ENCODE assay signal across 7 mouse cellular contexts in the genomic region with DNA sequence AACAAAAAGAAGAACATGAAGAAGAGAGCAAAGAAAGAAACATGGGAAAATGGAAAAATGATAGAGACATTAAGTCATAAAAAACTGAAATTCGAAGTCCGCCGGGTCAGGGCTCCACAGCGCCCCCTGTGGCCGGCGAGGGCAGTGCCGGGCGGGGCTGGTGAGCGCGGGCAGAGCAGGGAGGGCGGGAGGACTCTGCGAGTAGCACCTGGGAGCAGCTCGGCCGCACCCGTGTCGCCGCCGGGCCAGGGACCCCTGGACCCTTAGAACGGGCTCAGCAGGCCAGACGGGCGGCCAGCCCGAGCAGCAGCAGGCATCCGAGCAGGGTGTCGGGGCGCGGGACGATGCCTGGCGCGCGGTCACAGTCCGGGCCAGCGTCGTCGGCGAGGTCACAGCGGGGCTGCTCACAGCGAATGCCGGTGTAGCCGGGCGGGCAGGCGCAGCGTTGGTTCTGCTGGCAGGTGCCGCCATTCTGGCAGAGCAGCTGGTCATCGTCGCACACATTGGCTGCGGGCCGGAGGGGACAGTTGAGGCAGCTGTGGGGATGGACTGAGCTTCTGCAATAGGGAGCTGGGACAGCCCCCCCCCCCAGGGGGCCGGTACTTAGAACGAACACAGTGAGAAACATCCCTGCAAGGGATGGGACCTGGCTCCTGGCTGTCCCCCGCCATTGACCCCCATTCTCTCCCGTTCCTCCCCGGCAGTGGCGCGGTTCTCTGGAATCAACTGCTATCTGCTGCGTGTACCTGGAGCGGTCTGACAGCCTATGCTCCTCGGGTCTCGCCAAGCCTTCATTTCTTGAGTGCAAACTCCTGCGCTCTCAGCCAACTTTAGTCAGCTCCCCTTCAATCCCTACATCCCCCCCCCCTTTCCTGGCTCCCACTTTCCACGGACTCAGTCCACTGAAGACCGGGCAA. TPM values are rescaled to one million over a fixed set of nuclear protein-coding genes. Genes with fewer than 3 reads are reported as not detected.
DNase-seq lines count a peak whose midpoint lies in the region; ATAC-seq and TF ChIP-seq lines count a peak whose summit lies in the region.

No protein-coding gene starts in this region.

- peak overlapping the region; percentile 59 for H3K9ac ChIP-seq in intestine, embryonic 16.5 days (ENCODE audit: low read depth, low read length)
- peak overlapping the region; percentile 24; the same call in 1 of the 2 replicates for H3K9ac ChIP-seq in limb, embryonic 11.5 days (ENCODE audit: low read length)
- peak overlapping the region; percentile 66 for H3K9ac ChIP-seq in midbrain, embryonic 13.5 days (replicated peaks)

- ATAC-seq in intestine, embryonic 16.5 days = peak; percentile 82
- peak; percentile 44; the same call in 1 of the 2 replicates for ATAC-seq in limb, embryonic 11.5 days (ENCODE audit: insufficient number of reproducible peaks, low FRiP score, low TSS enrichment, low read depth)
- peak; percentile 79 for ATAC-seq in midbrain, embryonic 13.5 days

- peak; percentile 56 for TF ChIP-seq CTCF in cortical plate, adult 2 months (IDR thresholded peaks at IDR 0.05; ENCODE audit: extremely low read depth, insufficient read depth, low read length)
- TF ChIP-seq CTCF in spleen, adult 2 months (IDR thresholded peaks at IDR 0.05; ENCODE audit: extremely low read depth, insufficient read depth, insufficient read length, insufficient replicate concordance) = peak; percentile 88

- peak; percentile 94 for DNase-seq in adrenal gland, postnatal 10 days
- peak; percentile 75 to 83 for DNase-seq in gastrocnemius, postnatal 4 days (ENCODE audit: low spot score in 2 of 2)
- peak; percentile 90 for DNase-seq in limb, embryonic 11.5 days (ENCODE audit: low spot score)
- DNase-seq in spleen, adult 2 months (ENCODE audit: low read depth in 1 of 2, low spot score in 2 of 2) = peak; percentile 30 to 70

- 1% methylated on average over 61 of the region's 61 CpGs for WGBS in intestine, embryonic 16.5 days
- WGBS in limb, embryonic 11.5 days = 1% methylated on average over 57 of the region's 61 CpGs
- WGBS in midbrain, embryonic 13.5 days = under 1% methylated on average over 61 of the region's 61 CpGs
- WGBS in spleen, adult 2 months = 5% methylated on average over 61 of the region's 61 CpGs

- H3K4me3 ChIP-seq in cortical plate, adult 2 months (ENCODE audit: insufficient read depth, low read length) = 0 out of 2 replicates have a peak overlapping the region, but pooled peaks have one; percentile 9
- peak overlapping the region; percentile 60 for H3K4me3 ChIP-seq in intestine, embryonic 16.5 days (ENCODE audit: low read length)
- peak overlapping the region; percentile 48 for H3K4me3 ChIP-seq in limb, embryonic 11.5 days (ENCODE audit: low read depth, low read length)
- peak overlapping the region; percentile 52 for H3K4me3 ChIP-seq in midbrain, embryonic 13.5 days (replicated peaks)
- peak overlapping the region; percentile 52 for H3K4me3 ChIP-seq in spleen, adult 2 months (ENCODE audit: extremely low read depth, insufficient read depth, insufficient read length)

- no peak for TF ChIP-seq POLR2A in cortical plate, adult 2 months (IDR thresholded peaks at IDR 0.05; ENCODE audit: extremely low read depth, insufficient read depth, low read length)
- no peak for TF ChIP-seq POLR2A in spleen, adult 2 months (IDR thresholded peaks at IDR 0.05; ENCODE audit: low read depth, low read length)

- H3K9me3 ChIP-seq in intestine, embryonic 16.5 days (ENCODE audit: control insufficient read depth, low read length) = no peaks in the 10 kb centered on the region
- no peaks in the 10 kb centered on the region for H3K9me3 ChIP-seq in limb, embryonic 11.5 days (ENCODE audit: control insufficient read depth, low read length)
- no peaks in the 10 kb centered on the region for H3K9me3 ChIP-seq in midbrain, embryonic 13.5 days

- peaks cover 24% of the 10 kb centered on the region for H3K27me3 ChIP-seq in intestine, embryonic 16.5 days (replicated peaks; ENCODE audit: control insufficient read depth, insufficient read depth, low read length)
- H3K27me3 ChIP-seq in limb, embryonic 11.5 days (ENCODE audit: control insufficient read depth, insufficient read depth, low read length) = peaks cover 15% of the 10 kb centered on the region
- peaks cover 41% of the 10 kb centered on the region for H3K27me3 ChIP-seq in midbrain, embryonic 13.5 days
- peaks cover 8% of the 10 kb centered on the region for H3K27me3 ChIP-seq in spleen, adult 2 months (ENCODE audit: control insufficient read depth, insufficient read depth, low read length)

- no peaks in the 10 kb centered on the region for H3K36me3 ChIP-seq in intestine, embryonic 16.5 days (ENCODE audit: control insufficient read depth, insufficient read depth, low read length)
- H3K36me3 ChIP-seq in limb, embryonic 11.5 days (ENCODE audit: control insufficient read depth, insufficient read depth, low read length) = no peaks in the 10 kb centered on the region
- H3K36me3 ChIP-seq in midbrain, embryonic 13.5 days = no peaks in the 10 kb centered on the region
- H3K36me3 ChIP-seq in spleen, adult 2 months (ENCODE audit: control insufficient read depth, insufficient read depth, low read length) = no peaks in the 10 kb centered on the region

- 0 out of 2 replicates have a peak, but pooled peaks cover 1% of the 10 kb centered on the region for H3K4me1 ChIP-seq in cortical plate, adult 2 months (ENCODE audit: control insufficient read depth, insufficient read depth, low read length)
- H3K4me1 ChIP-seq in intestine, embryonic 16.5 days (ENCODE audit: control insufficient read depth, insufficient read depth, low read length) = peaks cover 8% of the 10 kb centered on the region
- H3K4me1 ChIP-seq in limb, embryonic 11.5 days (ENCODE audit: control insufficient read depth, insufficient read depth, low read length) = peaks cover 5% of the 10 kb centered on the region; the same call in 1 of the 2 replicates
- H3K4me1 ChIP-seq in midbrain, embryonic 13.5 days (replicated peaks) = peaks cover 25% of the 10 kb centered on the region
- peaks cover 7% of the 10 kb centered on the region for H3K4me1 ChIP-seq in spleen, adult 2 months (ENCODE audit: control insufficient read depth, insufficient read depth, insufficient read length)

- H3K4me2 ChIP-seq in intestine, embryonic 16.5 days (ENCODE audit: low read depth, low read length) = peak overlapping the region; percentile 100
- H3K4me2 ChIP-seq in limb, embryonic 11.5 days (ENCODE audit: low read depth, severe bottlenecking) = peak overlapping the region; percentile 93
- H3K4me2 ChIP-seq in midbrain, embryonic 13.5 days (replicated peaks) = peak overlapping the region; percentile 94

- no peak overlapping the region for H3K27ac ChIP-seq in cortical plate, adult 2 months (ENCODE audit: insufficient read depth, low read length)
- no peak overlapping the region for H3K27ac ChIP-seq in intestine, embryonic 16.5 days (ENCODE audit: low read length)
- no peak overlapping the region for H3K27ac ChIP-seq in limb, embryonic 11.5 days (replicated peaks; ENCODE audit: low read depth, low read length)
- no peak overlapping the region; the same call in 1 of the 2 replicates for H3K27ac ChIP-seq in midbrain, embryonic 13.5 days
- no peak overlapping the region for H3K27ac ChIP-seq in spleen, adult 2 months (ENCODE audit: insufficient read depth, low read length)

RNA-seq across cellular contexts. Expression of a gene that starts 58.0 kb away (rescaled TPM):
- 10 to 100 TPM; 16.2 to 24.2 TPM for total RNA-seq in adrenal gland, postnatal 10 days (2021)
- polyA plus RNA-seq in cortical plate, adult 2 months (2012; rRNA removed) = 51.7 and 54.1 TPM in 2 replicates
- 10 to 100 TPM; 11.3 to 13.0 TPM for total RNA-seq in gastrocnemius, postnatal 4 days (2021)
- polyA plus RNA-seq in intestine, embryonic 16.5 days (2015; fragmentation: Nextera tagmentation; extraction: Ambion mirVana) = 0.06 TPM in 1 of 2 replicates, not detected in the other
- 0.60 and 0.68 TPM in 2 replicates for polyA plus RNA-seq in limb, embryonic 11.5 days (2014; fragmentation: Nextera tagmentation; extraction: Ambion mirVana)
- polyA plus RNA-seq in midbrain, embryonic 13.5 days (2015; fragmentation: Nextera tagmentation; extraction: Ambion mirVana) = 11.8 and 15.6 TPM in 2 replicates
- 40.6 and 51.0 TPM in 2 replicates for polyA plus RNA-seq in spleen, adult 2 months (2012; rRNA removed)

Comparison
In these comparisons a context has a peak if more than half of its experiments do, and no peak if none do; other contexts are left out.
1. H3K4me3 ChIP-seq: peak in every context shown above with its lines; median percentile 60 in intestine, embryonic 16.5 days; 52 in midbrain, embryonic 13.5 days; 52 in spleen, adult 2 months; 48 in limb, embryonic 11.5 days; 9 in cortical plate, adult 2 months.